Mouse (Mus musculus) 416B (cell line): ENCODE data around the gene Nmnat2.

Experiments used
- DNase-seq: peaks from one replicate; pipeline ENCODE4 v3.0.0; 2011; ENCODE audit warnings: low read depth

Gene Nmnat2

DNA sequence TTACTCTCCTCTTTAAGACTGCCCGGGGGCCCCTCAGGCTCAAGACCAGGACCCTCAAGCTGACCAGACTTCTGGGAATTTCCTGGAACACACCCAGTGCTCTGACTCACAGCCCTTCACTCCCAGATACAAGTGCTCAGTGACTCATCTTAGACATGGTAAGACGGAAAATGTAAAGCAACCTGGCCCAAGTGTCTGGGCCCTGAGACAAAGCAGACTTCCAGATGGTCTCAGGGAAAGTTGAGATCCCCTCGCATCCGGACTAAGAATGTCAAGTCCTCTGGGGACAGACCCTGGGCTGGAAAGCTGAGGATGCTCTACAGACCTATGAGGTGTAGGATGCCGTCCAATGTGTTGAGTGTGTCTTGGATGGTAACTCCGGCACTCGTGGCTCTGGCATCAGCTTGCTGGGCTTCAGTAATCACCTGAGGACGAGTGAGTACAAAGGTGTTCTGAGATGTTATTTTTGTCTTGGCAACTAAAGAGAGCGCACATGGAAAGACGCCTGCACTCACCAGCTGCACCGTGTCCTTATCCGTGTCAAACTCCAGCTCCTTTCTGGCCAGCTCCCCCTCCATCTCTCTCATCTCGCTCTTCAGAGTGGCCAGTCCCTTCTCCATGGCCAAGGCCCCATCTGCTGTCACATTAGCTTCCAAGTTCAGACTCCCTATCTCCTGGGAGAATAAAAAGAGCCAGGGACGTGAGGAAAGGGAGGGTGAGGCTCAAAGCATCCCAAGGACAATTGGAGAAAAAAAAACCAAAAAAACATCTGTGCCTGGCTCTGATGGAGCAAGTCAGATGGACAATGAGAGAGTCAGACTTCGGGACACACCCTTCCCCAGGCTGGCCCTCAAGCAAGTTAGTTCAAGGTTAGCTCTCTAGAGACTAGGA, 171.9 kb downstream of the Nmnat2 start:
- no peak for DNase-seq

DNA sequence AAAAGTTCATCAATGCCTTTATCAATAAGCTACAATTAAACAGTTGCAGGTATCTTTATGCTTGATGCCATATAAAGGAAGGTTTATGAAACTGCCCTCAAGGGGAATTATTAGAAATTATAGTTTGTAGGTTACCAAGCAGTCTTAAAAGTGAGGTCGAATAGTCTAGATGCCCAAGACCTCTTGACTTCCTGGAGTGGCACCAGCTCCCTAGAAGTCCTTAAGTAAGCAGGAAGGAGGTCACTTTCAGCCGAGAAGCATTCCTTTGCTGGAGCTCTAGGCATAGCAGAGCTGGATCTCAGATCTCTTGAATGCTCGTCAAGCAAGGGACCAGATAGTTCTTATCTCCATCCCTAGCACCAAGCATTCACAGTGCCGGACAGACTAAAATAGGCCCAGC, 172.8 kb downstream of the Nmnat2 start:
- no peak for DNase-seq

DNA sequence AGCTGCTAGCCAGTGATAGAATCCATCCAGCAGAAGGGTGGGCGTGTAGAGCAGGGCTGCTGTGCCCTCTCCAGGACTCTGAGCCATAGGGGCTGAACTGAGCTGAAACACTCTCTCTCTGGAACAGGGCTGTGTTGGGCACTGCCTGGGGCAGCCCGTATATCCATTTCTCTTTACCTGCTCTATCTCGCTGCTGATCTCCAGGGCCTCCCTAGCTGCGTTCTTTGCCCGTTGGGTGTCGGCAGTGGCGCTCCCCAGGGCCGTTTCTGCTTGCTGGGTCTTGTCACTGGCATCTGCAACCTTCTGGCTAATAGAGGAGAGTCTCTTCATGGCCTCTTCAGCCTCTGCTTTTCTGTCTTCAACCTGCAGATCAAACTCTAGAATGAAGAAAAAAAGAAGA, 174.0 kb downstream of the Nmnat2 start:
- DNase-seq: no peak

GRCm38 (mm10) chr1:153129992-153130713, 175.4 kb downstream of the Nmnat2 start:
- DNase-seq: peak; percentile 77

DNA sequence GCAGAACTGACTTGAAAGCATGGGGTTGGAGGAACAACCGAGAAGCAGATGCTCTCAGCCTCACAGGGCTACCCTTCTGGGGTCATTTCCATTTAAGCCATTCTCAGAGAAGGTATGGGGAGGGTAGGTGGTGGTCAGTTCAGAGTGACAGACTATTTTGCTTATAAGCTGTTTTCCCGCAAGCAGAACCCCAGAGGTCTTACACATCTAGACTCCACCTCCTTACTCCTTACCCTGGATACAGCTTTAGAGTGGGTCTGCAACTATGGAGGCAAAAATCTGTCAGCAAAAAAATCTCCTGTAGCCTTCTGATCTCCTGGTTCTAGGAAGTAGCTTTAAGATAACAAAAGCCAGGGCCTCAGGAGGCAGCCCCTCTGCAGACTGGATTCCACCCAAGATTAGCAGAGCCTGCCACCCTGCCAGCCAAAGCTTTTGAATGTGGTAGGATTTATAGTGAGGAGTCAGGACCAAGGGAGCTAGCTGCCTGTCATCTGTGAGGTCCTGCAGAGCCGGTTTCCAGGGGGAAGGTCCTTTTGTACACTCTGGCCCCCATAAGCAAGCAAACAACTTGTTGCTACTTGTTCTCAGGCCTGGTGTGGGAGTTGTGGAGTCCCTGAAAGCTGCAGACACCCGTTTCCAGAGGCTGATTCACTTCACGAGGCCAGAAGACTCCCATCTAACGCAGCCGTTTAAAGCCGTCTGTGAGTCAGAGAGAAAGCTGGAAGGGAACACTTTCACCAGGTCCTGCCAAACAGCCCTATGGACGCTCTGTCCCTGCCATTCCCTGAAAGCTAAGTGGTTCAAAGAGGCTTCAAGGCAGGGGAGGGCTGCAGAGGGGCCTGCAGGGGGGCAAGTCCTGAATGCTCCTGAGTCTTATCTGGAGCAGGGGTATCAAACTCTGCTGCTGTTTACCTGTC, 179.3 kb downstream of the Nmnat2 start:
- DNase-seq: no peak

- no peak for DNase-seq
Measured at GRCm38 (mm10) chr1:153136647-153137046, 181.9 kb downstream of the Nmnat2 start.

- DNase-seq: no peak
Measured at GRCm38 (mm10) chr1:153138486-153138885, 183.7 kb downstream of the Nmnat2 start.

GRCm38 (mm10) chr1:153139635-153140034, 184.8 kb downstream of the Nmnat2 start:
- no peak for DNase-seq

DNA sequence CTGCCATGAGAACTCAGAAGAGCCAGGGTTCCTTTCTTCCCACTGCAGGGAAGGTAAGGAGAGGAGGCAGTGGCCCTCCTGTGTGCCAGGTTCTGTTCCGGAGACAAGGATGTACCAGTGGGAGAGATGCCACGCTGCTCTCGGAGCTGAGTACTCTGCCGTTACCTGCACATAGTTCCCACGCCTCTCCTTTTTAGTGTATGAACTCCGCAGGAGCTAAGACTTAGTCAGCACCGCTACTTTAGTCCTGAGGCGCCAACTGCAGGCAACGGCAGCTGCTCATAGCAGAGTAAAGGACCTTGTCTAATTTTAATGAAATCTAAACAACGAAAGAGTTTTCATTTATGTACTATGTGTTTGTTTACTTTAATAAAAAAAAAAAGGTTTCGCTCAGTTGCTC, 185.5 kb downstream of the Nmnat2 start:
- DNase-seq: no peak

DNA sequence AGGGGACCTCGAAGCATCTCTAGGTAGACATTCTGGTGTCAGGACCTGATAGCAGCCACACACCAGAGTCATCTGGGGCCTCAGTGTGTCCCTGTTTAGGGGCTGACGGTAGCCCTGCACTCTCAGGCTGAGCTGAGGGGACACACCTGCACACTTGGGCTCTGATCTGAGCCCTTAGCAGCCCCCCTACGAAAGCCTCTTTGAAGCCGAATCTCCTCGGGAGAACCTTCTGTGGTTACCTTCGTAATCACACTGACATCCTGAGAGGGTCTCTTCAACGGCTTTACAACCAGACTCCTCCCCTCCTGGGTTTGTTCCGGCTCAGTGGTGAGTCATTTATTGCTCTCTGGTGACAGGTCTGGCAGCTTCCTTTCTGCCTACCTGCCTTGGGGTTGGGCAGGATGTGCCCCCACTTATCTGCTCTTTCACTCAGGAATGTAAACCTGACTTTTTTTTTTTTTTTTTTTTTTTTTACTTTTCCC, 186.0 kb downstream of the Nmnat2 start:
- peak; percentile 84 for DNase-seq

DNA sequence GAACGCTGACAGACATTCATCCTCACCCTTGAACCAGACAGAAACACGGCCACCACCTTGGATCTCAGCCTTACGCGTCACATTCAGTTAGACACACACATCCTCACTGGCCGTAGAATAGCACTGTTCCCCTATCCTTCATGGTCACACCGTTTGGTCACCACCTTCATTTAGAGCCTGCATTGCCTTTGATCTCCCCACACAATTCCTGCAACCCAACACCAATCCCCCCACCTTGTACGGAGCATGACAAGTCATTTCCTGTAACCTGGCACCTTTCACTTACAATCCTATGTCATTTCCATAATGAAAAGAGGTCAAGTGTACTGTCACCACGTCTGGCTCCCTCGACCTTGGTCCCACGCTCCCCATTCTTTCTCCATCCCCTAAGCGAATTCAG, 189.2 kb downstream of the Nmnat2 start:
- no peak for DNase-seq

DNA sequence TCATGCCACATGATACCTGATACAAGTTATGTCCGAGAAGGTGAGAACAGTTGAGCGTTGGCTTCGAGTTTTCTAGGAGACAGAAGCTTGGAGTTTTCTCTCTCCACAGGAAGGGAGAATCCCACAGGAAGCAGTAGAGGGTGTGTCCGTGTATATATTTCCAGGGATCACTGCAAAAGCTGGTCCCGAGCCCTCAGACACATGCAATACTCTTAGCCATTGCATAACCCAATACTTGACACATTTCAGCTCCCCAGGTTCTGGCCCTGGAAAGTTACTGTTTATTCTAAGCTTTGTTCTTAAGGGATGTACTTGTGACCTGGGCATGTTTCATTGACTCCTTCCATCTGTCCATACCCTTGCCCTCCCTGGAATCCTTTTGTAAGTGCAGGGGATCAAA, 191.0 kb downstream of the Nmnat2 start:
- no peak for DNase-seq

GRCm38 (mm10) chr1:153152594-153152993, 197.8 kb downstream of the Nmnat2 start:
- DNase-seq: no peak

DNA sequence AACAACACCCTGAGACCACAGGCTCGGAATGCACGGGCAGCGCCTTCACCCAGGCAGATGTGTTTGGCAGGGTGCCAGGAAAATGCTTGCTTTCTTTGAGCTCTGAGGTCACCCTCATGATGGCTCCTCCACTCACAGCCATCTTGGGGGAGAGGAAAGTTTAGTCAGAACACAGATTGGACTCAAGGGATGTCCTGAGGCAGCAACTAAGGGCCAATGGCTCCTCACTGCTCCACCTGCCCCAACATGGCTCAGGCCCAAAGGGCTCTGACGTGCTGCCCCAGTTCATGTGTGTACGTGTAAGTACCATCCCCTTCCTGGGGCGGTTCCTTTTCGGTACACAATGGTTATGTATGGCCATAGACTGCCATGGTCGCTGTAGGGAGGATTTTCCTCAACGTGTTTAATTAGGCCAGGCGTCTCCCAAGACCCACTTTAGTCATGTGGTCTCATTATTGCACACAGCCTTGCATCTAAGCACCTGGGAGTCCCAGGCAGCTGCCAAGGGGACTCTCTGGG, 198.9 kb downstream of the Nmnat2 start:
- peak; percentile 17 for DNase-seq

GRCm38 (mm10) chr1:153155364-153155763, 200.6 kb downstream of the Nmnat2 start:
- DNase-seq: no peak

DNA sequence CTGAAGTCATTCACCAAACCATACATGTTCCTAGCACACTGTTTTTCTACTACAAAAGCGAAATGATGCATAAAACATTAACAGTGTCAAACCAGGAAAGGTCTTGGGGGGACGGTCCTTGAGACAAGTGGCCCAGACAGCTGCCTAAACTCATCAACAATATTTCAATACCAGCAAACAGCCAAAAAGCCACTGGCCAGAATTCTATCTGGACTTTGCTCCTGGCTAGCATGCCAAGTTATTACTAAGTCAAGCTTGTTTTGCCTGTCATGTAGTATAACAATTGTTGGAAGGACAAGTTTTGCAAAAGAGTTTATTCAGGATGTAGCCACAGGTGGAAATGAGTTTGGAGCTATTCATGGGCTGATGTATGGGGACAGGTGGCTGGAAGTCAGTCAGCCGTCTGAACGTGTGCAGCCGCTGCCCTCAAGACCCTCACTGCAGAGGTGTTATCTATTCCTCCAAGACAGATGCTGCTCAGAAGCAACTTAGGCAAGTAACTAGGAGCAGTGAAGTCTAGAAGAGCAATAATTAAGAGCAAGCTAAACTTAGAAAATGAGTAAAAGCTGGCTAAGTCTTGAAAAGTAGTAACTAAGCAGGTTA, 202.3 kb downstream of the Nmnat2 start:
- no peak for DNase-seq

DNA sequence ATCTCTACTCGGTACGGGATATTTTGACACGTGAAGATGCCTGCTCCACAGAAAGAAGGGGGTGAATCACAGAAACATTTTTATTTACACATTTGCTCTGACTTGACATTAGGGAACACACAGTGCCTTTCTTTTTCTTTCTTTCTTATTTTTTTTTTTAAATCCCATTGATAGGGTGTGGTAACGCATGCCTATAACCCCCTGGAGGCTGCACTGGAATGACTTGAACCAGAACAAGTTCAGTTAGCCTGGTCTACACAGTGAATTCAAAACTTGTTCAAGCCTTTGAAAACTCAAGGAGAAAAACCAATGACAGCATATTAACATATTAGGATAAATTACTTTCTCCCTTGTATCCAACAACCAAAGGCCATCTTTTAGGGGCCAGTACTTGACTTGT, 204.3 kb downstream of the Nmnat2 start:
- no peak for DNase-seq

GRCm38 (mm10) chr1:153163831-153164230, 209.0 kb downstream of the Nmnat2 start:
- no peak for DNase-seq

DNA sequence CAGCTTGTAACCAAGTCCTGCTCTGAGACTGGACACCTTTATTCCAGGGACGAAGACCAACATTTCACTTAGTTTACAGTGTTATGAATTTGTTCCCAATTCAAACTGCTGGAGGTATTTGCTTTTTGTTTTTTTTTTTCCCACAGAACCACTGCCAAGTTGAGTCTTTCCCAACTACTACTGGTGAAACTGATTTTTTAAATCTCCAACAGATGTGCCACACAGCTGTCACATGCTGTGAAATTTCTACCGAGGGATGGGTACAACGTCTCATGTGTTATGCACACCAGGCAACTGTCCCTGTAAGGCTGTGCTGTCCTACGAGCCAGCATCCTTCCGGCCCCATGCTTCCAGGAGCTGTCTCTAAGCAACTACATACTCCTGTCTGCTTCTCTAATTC, 213.5 kb downstream of the Nmnat2 start:
- DNase-seq: no peak
